Mouse (Mus musculus) forelimb bud, embryonic 11.5 days (tissue): Measurements from ENCODE around the gene Anks1.
"Not testable (repeated sequence)": the region's sequence is repeated elsewhere in the genome, so short reads cannot be mapped to it uniquely, and the experiment has no call there.

Experiments used
- DNase-seq: peaks from one replicate; pipeline ENCODE4 v3.0.0-alpha.2; 2012; ENCODE audit warnings: low read depth, low spot score

The Anks1 gene

DNA sequence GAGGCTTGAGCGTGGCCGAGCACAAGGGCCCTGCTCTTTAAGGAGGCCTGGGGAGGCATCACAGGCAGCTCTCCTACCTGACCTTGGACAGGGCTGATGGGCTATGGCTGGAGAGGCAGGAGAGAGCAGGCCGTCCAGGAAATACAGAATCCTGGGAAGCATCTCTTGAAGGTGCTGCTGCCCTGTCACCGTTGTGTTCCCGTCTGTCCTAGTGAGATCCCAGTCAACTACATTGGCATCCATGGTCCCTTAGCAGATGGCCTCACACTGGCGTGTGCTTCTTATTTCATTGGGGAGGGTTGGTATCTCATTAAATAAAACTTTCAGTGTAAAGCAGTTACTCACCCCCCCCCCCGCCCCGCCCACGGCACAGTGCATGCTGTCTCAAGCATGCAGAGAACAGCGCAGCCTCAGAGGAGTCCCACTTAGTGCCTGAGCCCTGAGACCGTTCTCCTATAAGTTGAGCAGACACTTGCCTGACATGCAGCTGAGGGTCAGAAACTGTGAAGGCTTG lies 57.5 kb downstream of the Anks1 start:
- no peak for DNase-seq

DNA sequence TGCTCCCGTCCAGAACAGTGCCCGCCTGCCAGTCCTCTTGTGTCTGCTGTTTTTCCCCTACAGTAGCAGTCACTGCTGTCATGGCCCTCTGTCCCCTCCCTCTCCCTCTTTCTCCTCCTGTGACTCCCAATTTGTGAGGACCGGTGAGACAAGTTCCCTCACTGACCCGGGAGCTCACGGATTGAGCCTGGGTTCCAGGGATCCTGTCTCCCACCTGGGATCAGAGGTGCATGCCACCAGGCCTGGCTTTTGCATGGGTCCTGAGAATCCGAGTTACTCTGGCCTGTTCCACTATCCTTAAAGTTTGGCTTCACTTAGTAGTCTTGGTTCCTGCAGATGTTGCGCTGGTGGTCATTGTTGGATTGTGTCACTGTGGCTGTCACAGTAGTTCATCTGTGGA lies 58.4 kb downstream of the Anks1 start:
- no peak for DNase-seq

GRCm38 (mm10) chr17:27968033-27968750 lies 59.1 kb downstream of the Anks1 start:
- DNase-seq = no peak

DNA sequence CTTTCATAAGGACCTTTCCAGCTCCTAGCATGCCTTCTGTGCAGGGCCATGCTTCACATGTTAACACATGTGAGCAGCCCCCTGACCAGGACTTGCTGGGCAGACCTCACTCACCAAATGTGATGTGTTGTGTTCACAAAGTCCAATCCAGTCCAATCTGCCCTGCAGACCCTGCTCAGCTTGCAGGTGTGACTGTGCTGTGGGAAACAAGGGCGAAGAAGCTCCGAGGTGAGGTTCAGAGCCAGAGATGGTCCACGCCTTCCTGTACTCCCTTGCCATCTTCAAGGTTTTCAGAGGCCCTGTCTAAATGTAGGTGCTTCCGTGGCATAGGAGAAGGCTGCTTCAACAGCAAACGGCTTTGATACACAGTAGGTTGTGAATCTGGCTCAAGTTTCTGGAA lies 59.8 kb downstream of the Anks1 start:
- DNase-seq = no peak

DNA sequence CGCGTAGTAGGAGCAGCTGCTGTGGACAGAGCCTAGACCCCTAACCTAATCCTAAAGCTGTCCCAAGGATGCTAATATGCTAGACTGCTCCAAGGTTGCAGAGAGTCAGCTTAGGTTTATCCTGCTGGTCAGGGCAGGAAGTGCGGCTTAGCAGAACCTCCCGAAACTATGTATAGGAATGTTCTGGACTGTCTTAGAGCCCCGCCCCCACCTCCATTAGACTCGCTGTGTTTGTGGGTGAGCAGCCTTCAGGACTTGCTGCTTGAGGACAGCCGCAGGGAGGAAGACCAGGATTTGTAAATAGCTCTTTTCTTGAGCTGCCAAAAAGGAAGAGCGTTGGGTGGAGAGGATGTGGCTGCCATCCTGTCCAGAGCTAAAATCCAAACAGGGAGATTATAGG lies 60.3 kb downstream of the Anks1 start:
- DNase-seq = peak; percentile 28

GRCm38 (mm10) chr17:27969896-27970295 lies 60.8 kb downstream of the Anks1 start:
- DNase-seq = no peak

DNA sequence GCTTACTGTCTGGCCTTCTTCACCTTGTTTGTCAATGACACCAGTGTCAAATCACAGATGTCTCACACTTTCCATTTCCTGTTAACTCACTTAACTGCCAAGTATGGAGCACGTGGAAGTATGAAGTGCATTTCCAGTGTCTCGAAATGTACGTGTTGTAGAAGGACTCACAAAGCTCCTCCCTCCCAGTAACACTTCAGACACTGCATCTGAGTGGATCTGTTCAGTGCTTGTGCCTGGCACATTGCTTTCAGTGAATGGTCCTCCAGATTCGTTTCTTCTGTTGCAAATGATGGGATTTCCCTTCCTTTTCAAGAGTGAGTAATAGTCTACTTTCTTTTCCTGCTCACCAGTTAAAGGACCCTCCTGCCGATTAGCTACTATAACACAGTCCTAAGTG lies 61.2 kb downstream of the Anks1 start:
- no peak for DNase-seq

DNA sequence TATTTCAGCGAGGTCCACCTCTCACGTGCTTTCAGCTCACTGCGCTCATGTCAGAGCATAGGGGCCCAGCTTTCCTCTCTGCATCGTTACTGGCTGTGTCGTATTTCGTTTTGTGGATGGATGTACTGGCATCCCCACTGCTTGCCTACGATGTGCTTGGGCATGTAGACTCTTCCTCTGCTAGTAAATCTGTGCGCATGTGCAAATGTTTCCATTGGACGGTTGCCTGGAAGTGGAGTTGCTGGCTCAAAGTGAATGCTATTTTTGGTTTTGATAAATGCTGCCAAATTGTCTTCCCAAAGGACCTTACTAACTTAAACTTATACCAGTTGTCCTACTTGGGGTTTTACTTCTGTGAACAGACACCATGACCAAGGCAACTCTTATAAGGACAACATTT lies 62.4 kb downstream of the Anks1 start:
- DNase-seq = no peak

DNA sequence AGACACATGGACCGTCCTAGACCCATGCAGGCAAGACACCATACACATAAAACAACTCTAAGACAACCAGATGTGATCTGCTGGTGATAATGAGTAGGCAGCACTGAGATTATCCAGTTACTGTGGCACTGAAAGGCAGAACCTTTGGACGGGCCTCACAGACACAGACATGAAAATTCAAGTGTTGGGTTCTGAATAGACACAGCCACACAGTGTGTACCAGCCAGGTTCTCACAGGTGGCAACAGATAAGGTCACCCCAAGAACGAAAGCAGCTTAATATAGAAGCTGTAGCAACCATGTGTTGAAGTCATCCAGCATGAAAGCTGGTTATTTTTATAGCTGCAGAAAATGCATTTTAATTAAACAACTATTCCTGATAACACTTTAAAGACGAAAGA lies 64.2 kb downstream of the Anks1 start:
- no peak for DNase-seq

GRCm38 (mm10) chr17:27976266-27976665 lies 67.2 kb downstream of the Anks1 start:
- no peak for DNase-seq

GRCm38 (mm10) chr17:27977008-27977636 lies 68.0 kb downstream of the Anks1 start:
- no peak for DNase-seq

GRCm38 (mm10) chr17:27980391-27980955 lies 71.4 kb downstream of the Anks1 start:
- no peak for DNase-seq

GRCm38 (mm10) chr17:27981451-27982069 lies 72.5 kb downstream of the Anks1 start:
- DNase-seq = no peak

DNA sequence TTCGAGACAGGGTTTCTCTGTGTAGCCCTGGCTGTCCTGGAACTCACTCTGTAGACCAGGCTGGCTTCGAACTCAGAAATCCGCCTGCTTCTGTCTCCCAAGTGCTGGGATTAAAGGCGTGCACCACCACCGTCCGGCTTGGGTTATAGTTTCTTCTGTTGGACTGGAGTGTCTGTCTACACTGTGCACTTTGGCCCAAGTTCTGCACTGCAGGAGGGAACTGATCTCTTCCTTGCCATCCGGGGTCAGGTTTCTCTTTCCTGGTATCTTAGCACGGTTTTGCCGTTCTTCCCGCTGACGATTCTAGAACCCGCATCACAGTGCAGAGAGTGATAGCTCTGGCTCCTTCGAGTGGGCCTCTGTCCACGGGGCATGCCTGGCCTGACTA lies 73.0 kb downstream of the Anks1 start:
- not testable (repeated sequence) for DNase-seq

DNA sequence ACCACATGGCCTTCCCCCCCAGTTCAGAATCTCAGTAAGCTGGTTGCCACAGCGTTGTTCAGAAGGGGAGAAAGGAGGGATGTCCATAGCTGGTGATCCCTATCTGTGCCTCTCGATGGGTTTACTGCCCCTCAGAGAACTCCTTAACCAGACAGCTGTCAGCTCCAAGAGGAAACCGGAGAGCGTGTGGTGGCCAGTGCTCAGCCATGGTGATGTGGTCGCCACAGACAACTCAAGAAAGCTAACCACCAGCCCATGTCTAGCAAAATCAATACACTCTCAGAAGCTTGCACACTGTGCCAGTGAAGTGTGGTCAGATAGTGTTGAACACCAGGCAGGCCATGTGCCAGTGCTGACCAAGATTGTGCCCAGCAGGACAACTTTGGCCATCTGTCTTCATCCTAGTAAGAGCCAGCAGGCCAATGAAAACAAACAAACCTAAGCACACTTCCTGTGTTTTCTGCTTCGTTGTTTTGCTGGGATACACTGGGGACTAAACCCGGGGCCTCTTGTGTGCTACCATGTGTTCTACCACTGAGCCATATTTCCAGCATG lies 73.7 kb downstream of the Anks1 start:
- DNase-seq = no peak

- DNase-seq = no peak
These were observed 75.3 kb downstream of the Anks1 start for GRCm38 (mm10) chr17:27984421-27984820.

- no peak for DNase-seq
These were observed 77.0 kb downstream of the Anks1 start for GRCm38 (mm10) chr17:27986106-27986505.

DNA sequence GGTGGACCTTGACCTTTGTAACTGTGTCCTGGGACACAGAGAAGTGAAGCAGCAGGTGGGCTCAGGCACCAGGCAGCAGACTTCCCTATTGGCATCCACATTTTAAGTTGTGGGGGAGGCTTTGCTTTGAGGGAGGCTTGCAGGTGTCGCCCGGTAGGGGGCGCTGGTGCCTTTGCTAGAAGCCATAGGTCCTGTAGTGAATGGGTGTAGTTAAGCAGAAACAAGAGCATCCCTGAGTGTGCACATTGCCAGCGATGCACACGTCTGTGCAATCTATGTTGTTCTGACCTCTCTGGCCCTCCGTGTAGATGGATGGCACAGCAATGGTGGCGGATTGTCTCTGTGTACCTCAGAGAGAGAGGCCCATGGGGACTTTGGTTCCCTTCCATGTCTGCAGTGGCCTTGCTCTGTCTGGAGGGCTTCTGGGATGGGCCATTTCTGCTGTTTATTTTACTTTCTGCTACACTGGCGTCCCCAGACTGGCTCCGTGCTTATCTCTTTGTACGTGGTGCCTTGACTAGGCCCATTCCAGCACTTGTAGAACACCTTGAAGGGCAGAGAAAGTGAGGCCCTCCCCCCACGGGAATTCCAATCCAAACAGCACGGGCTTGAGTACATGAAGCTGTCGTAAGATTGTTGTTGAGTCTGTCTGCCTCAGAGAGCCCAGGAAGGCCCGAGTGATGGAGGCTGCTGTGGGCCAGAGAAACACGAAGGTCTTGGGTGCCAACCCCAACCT lies 80.9 kb downstream of the Anks1 start:
- peak; percentile 82 for DNase-seq

- no peak for DNase-seq
These were observed 85.2 kb downstream of the Anks1 start for GRCm38 (mm10) chr17:27994001-27994944.

- DNase-seq = no peak
These were observed 87.2 kb downstream of the Anks1 start for GRCm38 (mm10) chr17:27996320-27996719.
